Mouse (Mus musculus) neural tube, embryonic 15.5 days (tissue): ENCODE measurements around the gene Abt1. TPM values are rescaled to one million over a fixed set of nuclear protein-coding genes. Genes with fewer than 3 reads are reported as not detected.

Experiments used
- ATAC-seq: fragments of 200-750 bp; cut with Nextera tagmentation; 2 replicates; pipeline ENCODE4 v1.8.0; 2017; ENCODE audit warnings: mild to moderate bottlenecking, moderate TSS enrichment, moderate library complexity; ENCODE audit not compliant: low FRiP score
- H3K27ac ChIP-seq: fragments of 300-500 bp; sonication (generic); replicated peaks from 2 replicates; pipeline ENCODE4 v1.5.1; 2015; ENCODE audit warnings: mild to moderate bottlenecking, inconsistent platforms
- H3K27me3 ChIP-seq: fragments of 300-500 bp; sonication (generic); replicated peaks from 2 replicates; pipeline ENCODE4 v1.6.1; 2015; ENCODE audit warnings: inconsistent platforms
- H3K36me3 ChIP-seq: fragments of 300-500 bp; sonication (generic); 2 replicates; pipeline ENCODE4 v1.6.1; 2015; ENCODE audit warnings: inconsistent platforms
- H3K4me1 ChIP-seq: fragments of 300-500 bp; sonication (generic); 2 replicates; pipeline ENCODE4 v1.6.1; 2015; ENCODE audit warnings: inconsistent platforms
- H3K4me2 ChIP-seq: fragments of 300-500 bp; sonication (generic); 2 replicates; pipeline ENCODE4 v1.6.1; 2015; ENCODE audit warnings: inconsistent platforms, mild to moderate bottlenecking, moderate library complexity
- H3K4me3 ChIP-seq: fragments of 300-500 bp; sonication (generic); replicated peaks from 2 replicates; pipeline ENCODE4 v1.5.1; 2015; ENCODE audit warnings: mild to moderate bottlenecking, inconsistent platforms
- H3K9ac ChIP-seq: fragments of 300-500 bp; sonication (generic); replicated peaks from 2 replicates; pipeline ENCODE4 v1.6.1; 2015; ENCODE audit warnings: mild to moderate bottlenecking, inconsistent platforms
- H3K9me3 ChIP-seq: fragments of 300-500 bp; sonication (generic); replicated peaks from 2 replicates; pipeline ENCODE4 v1.6.1; 2016; ENCODE audit warnings: inconsistent platforms
- WGBS: fragments of 180-500 bp; shearing (Covaris S2); methylation state at CpG from one replicate; pipeline ENCODE4 v1.1.7; 2015; ENCODE audit warnings: mixed read lengths; 5-methylcytosine and 5-hydroxymethylcytosine counted together
- polyA plus RNA-seq: library from polyadenylated mRNA; unstranded; fragments of >200 nt; fragmentation: Nextera tagmentation; extraction: Ambion mirVana; gene quantifications from 2 replicates; pipeline ENCODE4 v1.2.1, GENCODE M21; 2015

The Abt1 gene
- polyA plus RNA-seq, 1 experiment from 2014 or later = 9.3 TPM

DNA sequence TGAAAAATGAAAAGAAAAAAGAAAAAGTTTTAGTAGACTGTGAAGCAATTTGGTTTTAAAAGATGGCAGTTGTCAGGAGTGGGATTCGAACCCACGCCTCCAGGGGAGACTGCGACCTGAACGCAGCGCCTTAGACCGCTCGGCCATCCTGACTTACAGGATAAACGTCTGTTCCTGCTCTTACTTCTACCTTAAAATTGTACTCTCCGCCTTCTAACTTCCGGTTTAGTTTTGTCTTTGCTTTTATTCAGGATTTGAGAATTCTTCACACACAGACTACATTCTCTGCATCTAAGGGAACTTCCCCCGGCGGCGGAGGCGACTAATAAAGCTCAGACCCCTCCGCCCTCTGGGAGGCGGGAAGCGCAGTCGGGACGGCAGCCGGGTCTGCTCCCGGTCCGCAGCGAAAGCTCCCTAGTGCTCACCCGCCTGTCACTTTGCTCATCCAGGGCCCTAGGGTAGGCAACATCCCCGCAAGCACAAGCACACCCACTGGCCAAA lies 29.7 kb upstream of the Abt1 start:
- peak overlapping the region; percentile 60 for H3K4me2 ChIP-seq
- ATAC-seq = peak; percentile 85
- 2% methylated on average over 25 of the region's 25 CpGs for WGBS
- peaks cover 13% of the 10 kb centered on the region for H3K4me1 ChIP-seq
- peak overlapping the region; percentile 69 for H3K4me3 ChIP-seq
- H3K36me3 ChIP-seq = no peaks in the 10 kb centered on the region
- H3K27ac ChIP-seq = peak overlapping the region; percentile 80
- no peaks in the 10 kb centered on the region for H3K27me3 ChIP-seq
- H3K9ac ChIP-seq = peak overlapping the region; percentile 60
- no peaks in the 10 kb centered on the region for H3K9me3 ChIP-seq

DNA sequence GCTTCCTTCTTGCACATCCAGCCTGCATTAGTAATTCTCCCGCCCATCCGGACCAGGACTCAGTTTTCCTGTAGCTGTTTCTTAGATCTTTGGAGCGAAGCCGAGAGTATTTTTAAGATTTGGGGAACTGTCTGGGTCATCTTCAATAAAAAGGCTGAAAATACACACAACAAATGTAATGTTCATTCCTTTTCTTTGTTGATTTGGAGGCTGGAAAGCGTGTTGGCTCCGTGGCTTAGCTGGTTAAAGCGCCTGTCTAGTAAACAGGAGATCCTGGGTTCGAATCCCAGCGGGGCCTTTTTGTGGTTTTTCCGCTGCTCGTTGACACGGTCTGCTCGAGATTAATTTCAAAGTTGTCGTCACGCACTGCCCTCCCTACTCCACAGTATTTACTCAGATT lies 26.7 kb upstream of the Abt1 start:
- Histone ChIP-seq H3K36me3 (no peaks in the 10 kb centered on the region), H3K9me3 (no peaks in the 10 kb centered on the region), H3K4me2 (peak overlapping the region; percentile 71), H3K4me3 (peak overlapping the region; percentile 56), H3K27me3 (no peaks in the 10 kb centered on the region), H3K27ac (peak overlapping the region; percentile 72), H3K9ac (peak overlapping the region; percentile 61), H3K4me1 (peaks cover 13% of the 10 kb centered on the region)
- under 1% methylated on average over 15 of the region's 15 CpGs for WGBS
- peak; percentile 22; the same call in 1 of the 2 replicates for ATAC-seq

DNA sequence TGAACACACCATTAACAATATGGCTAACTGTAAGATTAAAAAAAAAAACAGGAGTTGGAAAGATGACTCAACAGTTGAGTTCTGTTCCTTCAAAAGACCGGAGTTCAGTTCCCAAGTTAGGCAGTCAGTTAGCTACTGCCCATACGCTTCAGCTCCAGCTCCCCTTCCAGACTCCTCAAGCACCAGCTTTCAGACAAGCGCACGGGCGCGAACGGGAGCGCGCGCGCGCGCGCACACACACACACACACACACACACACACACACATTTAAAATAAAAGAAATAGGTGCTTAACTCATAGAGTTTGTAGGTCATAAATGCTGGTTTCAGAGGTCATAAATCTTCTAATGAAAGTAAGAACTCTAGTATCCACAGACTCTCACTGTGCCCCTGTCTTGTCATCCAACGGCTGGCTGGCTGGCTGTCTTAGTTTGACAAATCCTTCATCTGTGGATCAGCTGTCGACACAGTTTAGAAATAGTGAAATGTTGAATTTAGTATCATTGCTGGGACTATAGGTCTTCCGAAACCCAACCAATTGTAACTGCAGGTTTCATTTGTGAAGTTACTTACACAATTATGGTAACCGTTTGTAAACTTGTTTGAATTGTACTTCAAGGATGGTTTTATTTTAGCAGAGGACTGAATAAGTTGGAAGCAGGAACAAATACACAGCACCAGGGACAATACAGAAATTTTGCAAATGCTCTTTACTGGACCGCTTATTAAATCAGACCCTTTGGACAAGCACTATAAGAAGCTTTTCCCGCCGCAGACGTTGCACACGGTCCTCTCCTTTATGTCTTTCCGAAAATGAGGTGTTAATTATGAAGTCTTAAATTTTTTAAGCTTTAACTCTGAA lies 25.8 kb upstream of the Abt1 start:
- H3K9me3 ChIP-seq = no peaks in the 10 kb centered on the region
- no peaks in the 10 kb centered on the region for H3K36me3 ChIP-seq
- ATAC-seq = no peak
- no peak overlapping the region; the same call in 1 of the 2 replicates for H3K27ac ChIP-seq
- H3K4me1 ChIP-seq = peaks cover 14% of the 10 kb centered on the region
- H3K9ac ChIP-seq = peak overlapping the region; percentile 61
- peak overlapping the region; percentile 71 for H3K4me2 ChIP-seq
- peak overlapping the region; percentile 56 for H3K4me3 ChIP-seq
- H3K27me3 ChIP-seq = no peaks in the 10 kb centered on the region
- under 1% methylated on average over 24 of the region's 24 CpGs for WGBS

DNA sequence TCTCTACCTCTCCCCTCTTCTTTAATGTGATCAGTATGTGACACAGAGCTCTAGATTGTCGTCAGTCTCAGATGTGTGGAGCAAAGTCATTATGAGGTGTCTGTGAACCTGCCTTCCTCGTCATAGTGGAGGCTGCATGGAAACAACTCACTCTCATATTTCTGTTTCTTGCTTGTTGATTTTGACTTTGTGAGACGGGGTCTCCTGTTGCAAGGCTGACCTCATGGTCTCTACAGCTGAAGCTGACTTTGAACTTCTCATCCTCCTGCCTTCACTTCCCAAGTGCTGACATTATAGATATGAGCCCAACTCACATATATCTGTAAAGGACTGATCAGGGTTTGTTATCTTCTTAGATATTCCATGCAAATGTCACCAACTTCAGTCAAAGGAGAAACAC lies 25.1 kb upstream of the Abt1 start:
- peak overlapping the region; percentile 61; the same call in 1 of the 2 replicates for H3K9ac ChIP-seq
- H3K4me2 ChIP-seq = peak overlapping the region; percentile 71
- peak overlapping the region; percentile 56 for H3K4me3 ChIP-seq
- H3K27me3 ChIP-seq = no peaks in the 10 kb centered on the region
- H3K4me1 ChIP-seq = peaks cover 20% of the 10 kb centered on the region
- H3K9me3 ChIP-seq = no peaks in the 10 kb centered on the region
- 62% methylated on average over 3 of the region's 3 CpGs for WGBS
- ATAC-seq = no peak
- no peaks in the 10 kb centered on the region for H3K36me3 ChIP-seq
- no peak overlapping the region for H3K27ac ChIP-seq

DNA sequence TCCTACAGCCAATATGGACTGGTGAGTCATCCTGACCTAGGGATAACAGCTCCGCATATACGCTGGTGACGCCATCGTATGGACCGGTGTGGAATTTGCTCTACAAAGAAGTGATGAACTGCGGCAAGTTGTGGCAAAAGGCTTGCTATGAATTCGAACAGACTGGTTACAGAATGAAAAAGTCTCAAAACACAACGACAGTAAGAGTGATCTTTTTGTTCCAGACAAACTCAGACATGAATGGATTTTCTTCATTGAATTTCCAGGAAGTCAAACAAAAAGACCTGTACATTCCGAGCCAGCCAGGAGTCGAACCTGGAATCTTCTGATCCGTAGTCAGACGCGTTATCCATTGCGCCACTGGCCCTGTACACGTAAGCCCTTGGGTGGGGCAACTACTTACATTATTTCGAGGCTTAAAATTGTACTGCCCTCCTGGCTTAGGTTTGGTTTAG lies 22.9 kb upstream of the Abt1 start:
- peak overlapping the region; percentile 76 for H3K9ac ChIP-seq
- no peaks in the 10 kb centered on the region for H3K9me3 ChIP-seq
- no peaks in the 10 kb centered on the region for H3K36me3 ChIP-seq
- H3K27ac ChIP-seq = peak overlapping the region; percentile 99
- H3K4me1 ChIP-seq = peaks cover 23% of the 10 kb centered on the region
- H3K4me2 ChIP-seq = peak overlapping the region; percentile 71
- peak; percentile 84 for ATAC-seq
- H3K4me3 ChIP-seq = peak overlapping the region; percentile 73
- under 1% methylated on average over 16 of the region's 16 CpGs for WGBS
- H3K27me3 ChIP-seq = no peaks in the 10 kb centered on the region

DNA sequence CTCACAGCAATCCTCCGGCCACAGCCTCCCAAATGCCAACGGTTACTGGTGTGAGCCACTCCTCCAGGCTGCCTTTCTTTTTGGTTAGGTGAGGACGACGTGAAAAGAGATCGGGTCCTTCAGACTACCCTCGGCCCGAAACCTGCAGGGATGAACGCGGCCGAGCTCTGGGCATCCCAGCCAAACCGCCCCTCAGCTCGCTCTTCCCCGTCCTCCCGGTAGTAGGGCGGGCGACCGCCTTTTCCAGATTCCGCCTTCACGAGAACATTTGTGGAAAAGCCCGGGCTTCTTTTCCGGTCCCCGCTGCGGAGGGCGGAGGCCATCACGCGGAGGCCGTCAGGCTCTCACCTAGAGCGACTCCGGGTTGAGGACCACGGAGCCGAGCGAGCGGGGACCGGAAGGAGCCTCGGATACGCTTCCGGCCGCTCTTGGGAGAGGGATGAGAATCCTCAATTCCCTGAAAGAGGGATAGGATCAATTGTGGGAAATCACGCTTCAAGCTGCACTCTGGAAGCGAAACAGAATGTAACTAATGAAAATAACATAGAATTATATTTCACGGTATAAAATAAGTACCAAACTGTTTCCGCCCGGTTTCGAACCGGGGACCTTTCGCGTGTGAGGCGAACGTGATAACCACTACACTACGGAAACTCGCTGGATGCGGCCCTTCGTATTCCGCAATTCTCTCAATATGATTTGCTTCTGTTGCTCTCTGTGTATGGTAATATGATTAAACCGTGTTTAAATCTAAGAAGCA lies 22.1 kb upstream of the Abt1 start:
- Histone ChIP-seq H3K4me3 (peak overlapping the region; percentile 73), H3K4me1 (peaks cover 19% of the 10 kb centered on the region), H3K4me2 (peak overlapping the region; percentile 71), H3K9ac (peak overlapping the region; percentile 76), H3K27me3 (no peaks in the 10 kb centered on the region), H3K9me3 (no peaks in the 10 kb centered on the region), H3K27ac (peak overlapping the region; percentile 99), H3K36me3 (no peaks in the 10 kb centered on the region)
- peak; percentile 93 for ATAC-seq
- WGBS = under 1% methylated on average over 55 of the region's 55 CpGs

DNA sequence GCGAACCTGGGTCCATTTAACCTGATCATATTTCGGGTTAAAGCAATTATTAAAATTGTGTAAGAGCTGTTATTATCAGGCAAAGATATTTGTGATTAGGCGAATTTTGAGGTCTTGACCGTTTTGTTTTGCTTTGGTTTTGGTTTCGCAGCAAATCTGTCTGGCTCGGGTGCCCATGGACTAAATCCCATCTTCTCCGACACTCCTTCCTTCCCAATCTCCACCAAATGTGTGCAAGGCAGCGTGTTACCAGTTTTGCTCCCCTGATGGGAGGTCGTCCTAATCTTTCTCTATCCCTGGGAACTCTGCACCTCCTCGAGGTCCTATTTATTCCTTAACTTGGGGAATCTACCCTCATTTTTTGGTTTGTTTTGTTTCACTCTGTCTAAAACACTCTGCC lies 21.5 kb upstream of the Abt1 start:
- Histone ChIP-seq H3K36me3 (no peaks in the 10 kb centered on the region), H3K27ac (peak overlapping the region; percentile 99), H3K4me1 (peaks cover 19% of the 10 kb centered on the region), H3K9me3 (no peaks in the 10 kb centered on the region), H3K4me2 (peak overlapping the region; percentile 71), H3K9ac (peak overlapping the region; percentile 76), H3K27me3 (no peaks in the 10 kb centered on the region), H3K4me3 (peak overlapping the region; percentile 73)
- 4% methylated on average over 10 of the region's 10 CpGs for WGBS
- peak; percentile 11 for ATAC-seq

DNA sequence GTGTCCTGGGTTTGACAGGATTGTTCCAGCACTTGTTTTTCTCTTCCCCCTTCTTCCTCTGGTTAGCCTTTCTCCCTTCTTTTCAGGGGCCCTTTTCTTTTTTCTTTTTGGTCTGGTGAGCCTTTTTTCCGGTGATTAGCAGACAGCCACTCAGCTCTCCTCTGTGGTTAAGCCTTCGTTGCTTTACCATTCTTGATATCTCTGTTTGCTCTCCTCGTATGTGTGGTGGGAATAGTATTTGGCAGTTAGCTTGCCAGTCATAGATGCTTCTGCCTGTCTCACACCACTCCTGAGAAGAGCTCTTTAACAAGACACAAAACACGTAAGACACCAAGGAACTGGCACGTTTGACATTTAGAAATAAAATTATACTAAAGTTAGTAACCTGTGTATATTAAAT lies 20.8 kb upstream of the Abt1 start:
- 59% methylated on average over 5 of the region's 5 CpGs for WGBS
- Histone ChIP-seq H3K4me3 (peak overlapping the region; percentile 73), H3K4me1 (peaks cover 19% of the 10 kb centered on the region), H3K36me3 (no peaks in the 10 kb centered on the region), H3K9me3 (no peaks in the 10 kb centered on the region), H3K27me3 (no peaks in the 10 kb centered on the region), H3K9ac (0 out of 2 replicates have a peak overlapping the region, but pooled peaks have one; percentile 21), H3K27ac (peak overlapping the region; percentile 4; the same call in 1 of the 2 replicates), H3K4me2 (peak overlapping the region; percentile 71)
- no peak for ATAC-seq

DNA sequence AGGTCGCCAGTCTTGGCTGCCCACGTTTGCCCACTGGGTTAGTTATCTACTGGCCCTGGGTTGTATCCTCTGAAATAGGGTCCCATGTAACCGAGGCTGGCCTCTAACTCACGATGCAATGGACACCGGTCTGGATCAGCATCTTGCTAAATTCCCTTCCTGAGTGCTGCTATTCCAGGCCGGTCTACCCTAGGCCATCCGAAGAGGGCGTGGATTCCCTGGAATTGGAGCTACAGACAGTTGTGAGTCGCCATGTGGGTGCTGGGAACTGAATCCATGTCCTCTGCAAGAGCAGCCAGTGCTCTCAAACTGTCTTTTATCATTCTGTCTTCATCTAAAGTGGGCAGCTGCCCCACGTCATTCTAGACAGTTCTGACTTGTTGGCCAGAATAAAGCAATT lies 16.2 kb upstream of the Abt1 start:
- 0 out of 2 replicates have a peak overlapping the region, but pooled peaks have one; percentile 4 for H3K4me3 ChIP-seq
- no peak overlapping the region for H3K4me2 ChIP-seq
- no peaks in the 10 kb centered on the region for H3K36me3 ChIP-seq
- no peaks in the 10 kb centered on the region for H3K9me3 ChIP-seq
- peaks cover 19% of the 10 kb centered on the region for H3K4me1 ChIP-seq
- H3K27ac ChIP-seq = no peak overlapping the region
- 65% methylated on average over 10 of the region's 10 CpGs for WGBS
- H3K27me3 ChIP-seq = no peaks in the 10 kb centered on the region
- no peak overlapping the region for H3K9ac ChIP-seq
- no peak for ATAC-seq

DNA sequence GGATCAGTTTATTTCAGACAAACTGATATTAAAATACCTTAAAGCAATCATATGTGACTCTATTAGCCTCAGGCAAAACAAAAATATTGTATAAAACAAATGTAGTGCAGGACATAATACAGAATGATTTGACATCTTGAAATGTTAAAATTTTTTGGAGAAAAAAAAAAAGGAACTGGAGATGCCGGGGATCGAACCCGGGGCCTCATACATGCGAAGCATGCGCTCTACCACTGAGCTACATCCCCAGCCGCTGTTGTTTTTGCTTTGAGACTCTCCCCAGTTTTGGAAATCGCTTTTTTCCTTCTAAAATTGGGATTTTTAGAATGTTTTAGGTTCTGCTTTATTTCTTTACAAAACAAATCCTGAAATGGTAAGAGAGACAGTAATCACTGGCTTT lies 14.9 kb upstream of the Abt1 start:
- no peaks in the 10 kb centered on the region for H3K36me3 ChIP-seq
- H3K27me3 ChIP-seq = no peaks in the 10 kb centered on the region
- no peak overlapping the region; the same call in 1 of the 2 replicates for H3K27ac ChIP-seq
- peak overlapping the region; percentile 47 for H3K9ac ChIP-seq
- ATAC-seq = peak; percentile 79
- peaks cover 14% of the 10 kb centered on the region for H3K4me1 ChIP-seq
- WGBS = under 1% methylated on average over 7 of the region's 7 CpGs
- H3K4me2 ChIP-seq = peak overlapping the region; percentile 78
- no peaks in the 10 kb centered on the region for H3K9me3 ChIP-seq
- peak overlapping the region; percentile 56 for H3K4me3 ChIP-seq

DNA sequence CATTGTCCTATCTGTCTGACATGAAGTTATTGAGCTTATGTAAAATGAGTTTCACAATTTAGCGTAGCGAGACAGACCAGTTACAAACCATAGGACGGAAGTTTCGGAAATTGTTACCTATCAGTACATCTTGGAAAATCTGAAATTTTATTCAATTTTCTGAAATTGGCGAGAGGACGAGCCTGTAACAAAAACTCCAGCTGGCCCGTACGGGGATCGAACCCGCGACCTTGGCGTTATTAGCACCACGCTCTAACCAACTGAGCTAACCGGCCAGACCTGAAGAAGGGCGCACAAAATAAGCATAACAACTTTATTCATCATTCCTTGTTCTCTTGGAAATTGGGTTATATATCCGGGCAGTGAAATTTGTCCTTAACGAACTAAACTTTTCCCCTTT lies 14.2 kb upstream of the Abt1 start:
- Histone ChIP-seq H3K36me3 (no peaks in the 10 kb centered on the region), H3K4me1 (peaks cover 16% of the 10 kb centered on the region), H3K9me3 (no peaks in the 10 kb centered on the region), H3K27ac (peak overlapping the region; percentile 75), H3K9ac (peak overlapping the region; percentile 56), H3K4me3 (peak overlapping the region; percentile 56), H3K27me3 (no peaks in the 10 kb centered on the region), H3K4me2 (peak overlapping the region; percentile 78)
- WGBS = under 1% methylated on average over 17 of the region's 17 CpGs
- ATAC-seq = peak; percentile 94
